Mouse (Mus musculus): ENCODE measurements around the gene Sh3pxd2b. TPM values are rescaled to one million over a fixed set of nuclear protein-coding genes. Genes with fewer than 3 reads are reported as not detected.

Gene Sh3pxd2b
- polyA plus RNA-seq (2012; ENCODE audit: low replicate concordance), result 0.36 and 0.38 TPM in 2 replicates

DNA sequence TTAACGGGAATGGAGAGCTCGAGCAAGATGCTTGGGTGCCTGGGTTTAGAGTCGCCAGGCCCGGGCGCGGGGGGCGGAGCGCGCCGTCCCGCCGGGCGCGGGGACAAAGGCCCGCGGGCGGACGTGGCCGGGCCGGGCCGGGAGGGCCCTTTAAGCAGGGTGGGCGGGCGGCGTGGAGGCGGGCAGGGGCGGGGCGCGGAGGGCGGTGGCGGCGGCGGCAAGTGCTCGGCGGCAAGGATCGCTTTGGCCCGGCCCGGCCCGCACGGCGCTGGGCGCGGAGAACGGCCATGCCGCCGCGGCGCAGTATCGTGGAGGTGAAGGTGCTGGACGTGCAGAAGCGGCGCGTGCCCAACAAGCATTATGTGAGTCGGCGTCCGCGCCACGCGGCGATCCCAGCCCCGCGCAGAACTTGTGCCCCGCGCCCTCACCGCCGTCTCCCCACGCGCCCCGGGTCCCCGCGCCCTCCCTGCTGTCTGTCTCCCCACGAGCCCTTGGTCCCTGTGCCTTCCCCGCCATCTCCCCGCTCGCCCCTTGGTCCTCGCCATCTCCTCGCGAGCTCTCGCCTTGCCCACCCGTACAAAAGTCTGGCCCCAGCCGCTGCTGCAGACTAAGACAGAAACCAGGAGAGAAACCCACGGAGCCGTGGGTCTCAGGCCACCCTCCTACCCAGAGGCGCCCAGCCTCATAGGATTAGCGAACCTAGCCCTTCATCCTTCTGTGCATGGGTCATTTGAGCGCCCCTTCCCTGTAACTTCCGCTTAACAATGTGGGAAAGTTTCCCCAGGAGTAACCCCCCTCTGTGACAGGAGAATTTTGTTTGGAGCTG, at the start of gene Sh3pxd2b:
TSS of gene Sh3pxd2b (plus strand) at position 214 of the 826 bp plus-strand sequence.

GRCm38 (mm10) chr11:32299865-32300264, 47.8 kb upstream of the Sh3pxd2b start, which contains the start of gene Hbq1a:
Gene Hbq1a (plus strand): TSS chr11:32300069.

DNA sequence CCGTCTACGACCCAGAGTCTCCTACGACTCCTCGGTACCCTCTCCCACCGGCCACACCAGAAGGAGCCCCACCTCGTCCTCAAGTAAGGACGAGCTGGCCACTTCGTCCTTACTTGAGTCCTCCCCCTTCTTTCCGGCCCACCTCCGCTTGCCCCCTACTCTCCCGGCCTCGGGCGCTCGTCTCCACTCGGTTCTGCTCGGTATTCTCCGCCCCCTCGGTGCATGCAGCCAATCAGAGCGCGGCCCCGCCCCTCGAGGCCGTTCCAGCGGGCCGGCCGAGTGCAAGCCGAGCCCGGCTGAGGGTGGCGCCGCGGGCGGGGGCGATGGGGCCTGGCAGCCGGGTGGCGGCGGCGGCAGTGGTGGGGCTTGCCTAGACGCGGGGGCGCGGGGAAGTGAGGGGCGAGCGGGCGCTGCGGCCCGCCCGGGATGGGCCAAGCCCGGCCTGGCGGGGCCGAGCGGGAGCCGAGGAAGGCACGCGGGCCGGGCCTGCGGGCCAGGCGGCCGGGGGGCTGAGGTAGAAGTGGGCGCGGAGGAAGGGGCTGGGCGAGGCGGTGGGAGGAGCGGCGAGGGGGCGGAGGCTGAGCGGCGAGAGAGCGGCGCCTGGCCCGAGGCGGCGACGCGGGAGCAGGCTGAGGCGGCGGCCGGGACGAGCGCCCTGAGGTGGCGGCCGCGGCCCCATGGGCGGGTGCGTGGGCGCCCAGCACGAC, 107.3 kb downstream of the Sh3pxd2b start, which contains the start of gene Ubtd2:
TSS of gene Ubtd2 (plus strand) at position 571 of the 707 bp plus-strand sequence.

Other genes with a start within 250 kb of the Sh3pxd2b start
- 4.6 and 4.7 TPM in 2 replicates for gene Il9r, start 147.5 kb upstream of the Sh3pxd2b start, polyA plus RNA-seq (2012; ENCODE audit: low replicate concordance)
- gene Snrnp25, start 142.4 kb upstream of the Sh3pxd2b start, polyA plus RNA-seq (2012; ENCODE audit: low replicate concordance), result 19.5 and 33.5 TPM in 2 replicates
- gene Rhbdf1, start 125.5 kb upstream of the Sh3pxd2b start, polyA plus RNA-seq (2012; ENCODE audit: low replicate concordance), result 3.8 and 6.7 TPM in 2 replicates
- 13.5 and 23.9 TPM in 2 replicates for gene Mpg, start 121.3 kb upstream of the Sh3pxd2b start, polyA plus RNA-seq (2012; ENCODE audit: low replicate concordance)
- 61.7 and 82.0 TPM in 2 replicates for gene Nprl3, start 80.1 kb upstream of the Sh3pxd2b start, polyA plus RNA-seq (2012; ENCODE audit: low replicate concordance)
- gene Hba-x, start 71.4 kb upstream of the Sh3pxd2b start, polyA plus RNA-seq (2012; ENCODE audit: low replicate concordance), result not detected in 2 replicates
- gene Hba-a1, start 64.3 kb upstream of the Sh3pxd2b start, polyA plus RNA-seq (2012; ENCODE audit: low replicate concordance), result 52,749 and 137,215 TPM in 2 replicates
- gene Hbq1b, start 60.9 kb upstream of the Sh3pxd2b start, polyA plus RNA-seq (2012; ENCODE audit: low replicate concordance), result 2.8 and 4.7 TPM in 2 replicates
- gene Hba-a2, start 51.3 kb upstream of the Sh3pxd2b start, polyA plus RNA-seq (2012; ENCODE audit: low replicate concordance), result 23,584 and 73,933 TPM in 2 replicates
- not detected in 2 replicates for gene Hbq1a, start 47.8 kb upstream of the Sh3pxd2b start, polyA plus RNA-seq (2012; ENCODE audit: low replicate concordance)
- gene Ubtd2, start 107.5 kb downstream of the Sh3pxd2b start, polyA plus RNA-seq (2012; ENCODE audit: low replicate concordance), result 0.48 and 1.4 TPM in 2 replicates
- gene Efcab9, start 184.3 kb downstream of the Sh3pxd2b start, polyA plus RNA-seq (2012; ENCODE audit: low replicate concordance), result not detected in 2 replicates
- 20.1 and 24.3 TPM in 2 replicates for gene Stk10, start 185.5 kb downstream of the Sh3pxd2b start, polyA plus RNA-seq (2012; ENCODE audit: low replicate concordance)